Mouse (Mus musculus): ENCODE results near the gene Set. TPM values are rescaled to one million over a fixed set of nuclear protein-coding genes. Genes with fewer than 3 reads are reported as not detected.
"Not testable (repeated sequence)": the region's sequence is repeated elsewhere in the genome, so short reads cannot be mapped to it uniquely, and the experiment has no call there.

Gene Set
- polyA plus RNA-seq, 1 experiment from 2014 or later: 194 TPM

DNA sequence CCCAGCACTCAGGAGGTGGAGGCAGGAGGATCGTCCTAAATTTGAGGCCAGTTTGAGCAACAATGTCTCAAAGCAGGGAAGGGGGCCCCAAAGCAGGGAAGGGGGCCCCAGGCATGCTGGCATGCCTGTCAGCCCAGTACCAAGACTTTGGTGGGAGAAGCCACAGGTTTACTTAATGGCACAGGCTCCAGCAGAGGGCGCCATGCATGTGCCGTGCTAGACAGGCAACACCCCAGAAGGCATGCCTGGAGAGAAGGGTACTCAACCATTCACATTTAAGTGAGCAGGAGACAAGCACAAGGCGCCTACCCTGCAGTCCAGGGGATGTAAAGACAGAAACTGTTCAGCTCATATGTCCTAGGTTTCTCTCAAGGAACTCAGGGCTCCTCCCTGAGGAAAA lies 14.7 kb upstream of the Set start:
- 4% methylated on average over 4 of the region's 4 CpGs for WGBS

DNA sequence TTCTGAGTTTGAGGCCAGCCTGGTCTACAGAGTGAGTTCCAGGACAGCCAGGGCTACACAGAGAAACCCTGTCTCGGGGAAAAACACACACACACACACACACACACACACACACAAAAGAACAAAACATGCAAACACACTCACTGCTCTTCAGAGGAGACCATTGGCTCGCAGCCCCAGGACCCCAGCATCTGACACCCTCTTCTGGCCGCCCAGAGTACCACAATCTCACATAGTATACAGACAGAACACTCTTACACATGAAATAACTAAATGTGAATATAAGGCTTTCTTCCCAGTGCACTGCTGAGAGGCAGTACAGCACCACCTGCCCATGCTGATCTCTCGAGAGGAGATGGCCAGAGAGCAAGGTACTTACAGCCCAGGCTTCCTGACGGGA lies 12.6 kb upstream of the Set start:
- 86% methylated on average over 5 of the region's 5 CpGs for WGBS

More for the DNA sequence above, 14.7 kb upstream of the Set start:
- Histone ChIP-seq H3K4me2 (no peak overlapping the region), H3K4me1 (replicated peaks) (0 out of 2 replicates have a peak, but pooled peaks cover 4% of the 10 kb centered on the region), H3K9me3 (replicated peaks) (no peaks in the 10 kb centered on the region), H3K27ac (no peak overlapping the region), H3K9ac (no peak overlapping the region), H3K36me3 (no peaks in the 10 kb centered on the region; the same call in 1 of the 2 replicates), H3K4me3 (no peak overlapping the region), H3K27me3 (no peaks in the 10 kb centered on the region)
- no peak for ATAC-seq (replicated peaks; ENCODE audit: insufficient number of reproducible peaks, insufficient read depth, low FRiP score, low read depth)

DNA sequence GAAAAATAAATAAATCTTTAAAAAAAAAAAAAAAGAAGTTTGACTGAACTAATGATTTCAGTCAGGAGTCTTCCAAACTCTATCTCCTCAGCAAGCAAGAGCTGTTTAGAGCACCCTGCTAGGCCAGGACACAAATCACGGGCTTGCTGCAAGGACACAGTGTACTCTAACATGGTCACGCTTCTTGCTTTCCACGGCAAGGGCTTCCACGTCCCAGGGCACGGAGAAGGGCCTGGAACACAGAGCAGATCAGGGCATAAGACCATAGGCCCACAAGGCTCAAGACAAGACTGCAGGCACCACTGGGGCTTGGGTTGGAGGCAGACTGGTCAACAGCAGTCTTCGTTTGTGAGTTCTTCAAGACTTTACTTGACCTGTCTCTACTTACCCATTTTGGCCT lies 10.1 kb upstream of the Set start:
- no peak for ATAC-seq (replicated peaks; ENCODE audit: insufficient number of reproducible peaks, insufficient read depth, low FRiP score, low read depth)
- 92% methylated on average over 6 of the region's 6 CpGs for WGBS

More for the DNA sequence above, 12.6 kb upstream of the Set start:
- Histone ChIP-seq H3K4me3 (no peak overlapping the region), H3K4me1 (replicated peaks) (0 out of 2 replicates have a peak, but pooled peaks cover 10% of the 10 kb centered on the region), H3K4me2 (no peak overlapping the region), H3K27me3 (no peaks in the 10 kb centered on the region), H3K27ac (no peak overlapping the region), H3K9me3 (replicated peaks) (no peaks in the 10 kb centered on the region), H3K9ac (no peak overlapping the region), H3K36me3 (no peaks in the 10 kb centered on the region)
- no peak for ATAC-seq (replicated peaks; ENCODE audit: insufficient number of reproducible peaks, insufficient read depth, low FRiP score, low read depth)

GRCm38 (mm10) chr2:30048101-30048501 lies 9.1 kb upstream of the Set start:
- Histone ChIP-seq H3K36me3 (no peaks in the 10 kb centered on the region), H3K4me3 (peak overlapping the region; percentile 71), H3K27ac (peak overlapping the region; percentile 88), H3K9ac (peak overlapping the region; percentile 65), H3K4me1 (replicated peaks) (0 out of 2 replicates have a peak, but pooled peaks cover 6% of the 10 kb centered on the region), H3K27me3 (no peaks in the 10 kb centered on the region), H3K9me3 (replicated peaks) (no peaks in the 10 kb centered on the region), H3K4me2 (peak overlapping the region; percentile 80)
- ATAC-seq (replicated peaks; ENCODE audit: insufficient number of reproducible peaks, insufficient read depth, low FRiP score, low read depth): no peak
- 52% methylated on average over 11 of the region's 11 CpGs for WGBS

More for the DNA sequence above, 10.1 kb upstream of the Set start:
- H3K36me3 ChIP-seq: no peaks in the 10 kb centered on the region
- H3K4me2 ChIP-seq: no peak overlapping the region
- no peaks in the 10 kb centered on the region for H3K9me3 ChIP-seq (replicated peaks)
- H3K27ac ChIP-seq: no peak overlapping the region
- no peaks in the 10 kb centered on the region for H3K27me3 ChIP-seq
- H3K4me3 ChIP-seq: no peak overlapping the region
- no peak overlapping the region for H3K9ac ChIP-seq
- 0 out of 2 replicates have a peak, but pooled peaks cover 10% of the 10 kb centered on the region for H3K4me1 ChIP-seq (replicated peaks)

- peak within 1 kb of the TSS; percentile 88 for H3K27ac ChIP-seq
- H3K4me1 ChIP-seq (replicated peaks): 0 out of 2 replicates have a peak, but pooled peaks cover 6% of the 10 kb centered on the region
- no peaks in the 10 kb centered on the region for H3K9me3 ChIP-seq (replicated peaks)
- peak within 1 kb of the TSS; percentile 65 for H3K9ac ChIP-seq
- peak within 1 kb of the TSS; percentile 80 for H3K4me2 ChIP-seq
- ATAC-seq (replicated peaks; ENCODE audit: insufficient number of reproducible peaks, insufficient read depth, low FRiP score, low read depth): peak; percentile 92
- peak within 1 kb of the TSS; percentile 71 for H3K4me3 ChIP-seq
- no peaks in the 10 kb centered on the region for H3K36me3 ChIP-seq
- 0 out of 2 replicates have a peak, but pooled peaks cover under 1% of the 10 kb centered on the region for H3K27me3 ChIP-seq
- 1% methylated on average over 54 of the region's 54 CpGs for WGBS
Observed at GRCm38 (mm10) chr2:30048699-30049388, 8.3 kb upstream of the Set start, which contains the start of gene Wdr34. Gene Wdr34, minus strand, starts transcription at chr2:30048881.

DNA sequence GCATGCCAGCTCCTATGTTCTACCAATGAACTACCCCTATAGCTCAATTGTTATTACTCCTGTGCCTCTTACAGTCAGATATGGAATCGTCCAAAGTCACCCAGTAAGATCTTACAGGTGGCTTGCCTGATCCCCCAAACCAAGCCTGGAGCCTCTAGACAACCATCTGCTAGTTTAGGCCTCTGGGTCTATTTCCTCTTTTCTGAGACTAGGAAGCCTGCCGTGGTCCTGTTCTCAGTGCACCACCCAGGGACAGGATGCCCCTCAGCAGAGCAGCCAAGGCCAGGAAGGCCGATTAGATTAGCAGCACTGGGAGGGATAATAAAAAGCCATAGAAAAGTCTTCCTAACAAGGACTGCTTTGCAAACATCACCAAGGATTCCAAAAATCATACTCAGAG lies 7.3 kb upstream of the Set start:
- H3K9me3 ChIP-seq (replicated peaks): no peaks in the 10 kb centered on the region
- 72% methylated on average over 3 of the region's 3 CpGs for WGBS
- no peak overlapping the region for H3K4me3 ChIP-seq
- no peak overlapping the region for H3K4me2 ChIP-seq
- 0 out of 2 replicates have a peak, but pooled peaks cover 3% of the 10 kb centered on the region for H3K27me3 ChIP-seq
- peak overlapping the region; percentile 3; the same call in 1 of the 2 replicates for H3K27ac ChIP-seq
- 0 out of 2 replicates have a peak, but pooled peaks cover 6% of the 10 kb centered on the region for H3K4me1 ChIP-seq (replicated peaks)
- no peak for ATAC-seq (replicated peaks; ENCODE audit: insufficient number of reproducible peaks, insufficient read depth, low FRiP score, low read depth)
- H3K36me3 ChIP-seq: no peaks in the 10 kb centered on the region
- H3K9ac ChIP-seq: no peak overlapping the region

GRCm38 (mm10) chr2:30051992-30052761 lies 5.0 kb upstream of the Set start:
- H3K4me3 ChIP-seq: no peak overlapping the region
- H3K9me3 ChIP-seq (replicated peaks): no peaks in the 10 kb centered on the region
- no peaks in the 10 kb centered on the region for H3K36me3 ChIP-seq
- ATAC-seq (replicated peaks; ENCODE audit: insufficient number of reproducible peaks, insufficient read depth, low FRiP score, low read depth): no peak
- no peak overlapping the region for H3K9ac ChIP-seq
- H3K4me1 ChIP-seq (replicated peaks): 0 out of 2 replicates have a peak, but pooled peaks cover 6% of the 10 kb centered on the region
- WGBS: 35% methylated on average over 6 of the region's 6 CpGs
- H3K27ac ChIP-seq: no peak overlapping the region
- H3K27me3 ChIP-seq: 0 out of 2 replicates have a peak, but pooled peaks cover 3% of the 10 kb centered on the region
- H3K4me2 ChIP-seq: no peak overlapping the region

DNA sequence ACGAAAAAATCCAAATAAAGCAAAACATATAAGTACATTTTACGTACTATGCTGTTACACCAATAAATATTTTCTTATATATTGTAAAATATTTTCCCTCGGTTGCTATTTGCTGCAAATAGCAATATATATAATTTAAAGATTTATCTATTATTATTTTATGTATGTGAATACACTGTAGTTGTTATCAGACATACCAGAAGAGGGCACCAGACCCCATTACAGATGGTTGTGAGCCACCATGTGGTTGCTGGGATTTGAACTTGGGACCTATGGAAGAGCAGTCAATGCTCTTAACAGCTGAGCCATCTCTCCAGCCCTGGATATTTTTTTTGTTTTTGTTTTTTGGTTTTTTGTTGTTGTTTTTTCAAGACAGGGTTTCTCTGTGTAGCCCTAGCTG lies 1.9 kb upstream of the Set start:
- ATAC-seq (replicated peaks; ENCODE audit: insufficient number of reproducible peaks, insufficient read depth, low FRiP score, low read depth); H3K4me1 ChIP-seq (replicated peaks); H3K27me3 ChIP-seq; H3K4me3 ChIP-seq; H3K9me3 ChIP-seq (replicated peaks); H3K36me3 ChIP-seq; H3K27ac ChIP-seq; H3K4me2 ChIP-seq; H3K9ac ChIP-seq: not testable (repeated sequence)
- WGBS: 90% methylated on average over 3 of the region's 3 CpGs

DNA sequence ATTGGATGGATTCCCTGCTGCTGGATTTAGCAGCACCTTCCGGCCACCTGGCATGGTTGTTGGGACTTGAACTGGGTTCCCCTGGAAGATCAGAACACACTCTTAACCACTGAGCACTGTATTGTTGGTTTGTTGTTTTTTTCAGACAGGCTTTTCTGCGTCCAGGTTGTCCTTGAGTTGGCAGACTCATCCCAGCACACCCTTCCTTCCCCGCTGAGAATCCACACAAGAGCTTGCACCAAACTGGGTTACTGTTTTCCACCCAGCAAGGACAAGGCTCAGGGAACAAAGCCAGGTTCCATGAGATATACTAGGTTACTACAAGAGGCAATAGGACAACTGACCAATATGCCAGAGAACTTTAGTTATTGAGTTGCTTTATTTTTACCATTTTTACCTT lies 442 bp upstream of the Set start:
- H3K4me1 ChIP-seq (replicated peaks): 0 out of 2 replicates have a peak, but pooled peaks cover 7% of the 10 kb centered on the region
- WGBS: 78% methylated on average over 3 of the region's 3 CpGs
- no peak overlapping the region for H3K9ac ChIP-seq
- H3K9me3 ChIP-seq (replicated peaks): no peaks in the 10 kb centered on the region
- 0 out of 2 replicates have a peak, but pooled peaks cover 3% of the 10 kb centered on the region for H3K27me3 ChIP-seq
- no peak overlapping the region for H3K27ac ChIP-seq
- H3K4me3 ChIP-seq: no peak overlapping the region
- no peak for ATAC-seq (replicated peaks; ENCODE audit: insufficient number of reproducible peaks, insufficient read depth, low FRiP score, low read depth)
- H3K36me3 ChIP-seq: no peaks in the 10 kb centered on the region
- H3K4me2 ChIP-seq: no peak overlapping the region

- H3K4me2 ChIP-seq: no peak overlapping the region
- no peak overlapping the region for H3K9ac ChIP-seq
- ATAC-seq (replicated peaks; ENCODE audit: insufficient number of reproducible peaks, insufficient read depth, low FRiP score, low read depth): no peak
- H3K36me3 ChIP-seq: no peaks in the 10 kb centered on the region
- 0 out of 2 replicates have a peak, but pooled peaks cover 3% of the 10 kb centered on the region for H3K27me3 ChIP-seq
- H3K27ac ChIP-seq: no peak overlapping the region
- no peak overlapping the region for H3K4me3 ChIP-seq
- H3K4me1 ChIP-seq (replicated peaks): peaks cover 13% of the 10 kb centered on the region
- 56% methylated on average over 5 of the region's 5 CpGs for WGBS
- H3K9me3 ChIP-seq (replicated peaks): no peaks in the 10 kb centered on the region
Observed at GRCm38 (mm10) chr2:30058418-30058817, 1.2 kb downstream of the Set start.
